Mouse (Mus musculus): ENCODE data around the gene Zbtb20. TPM values are rescaled to one million over a fixed set of nuclear protein-coding genes. Genes with fewer than 3 reads are reported as not detected.

The Zbtb20 gene
- total and polyA plus RNA-seq, 2 experiments from 2014 or later: 19.8 to 45.8 TPM

GRCm38 (mm10) chr16:43330206-43330605 lies 454.5 kb downstream of the Zbtb20 start:
- Histone ChIP-seq H3K27ac (ENCODE audit: low read depth) (no peak overlapping the region), H3K36me3 (replicated peaks; ENCODE audit: control insufficient read depth, insufficient read depth, low read length) (no peaks in the 10 kb centered on the region), H3K4me2 (ENCODE audit: low read depth, low read length) (no peak overlapping the region), H3K9ac (replicated peaks; ENCODE audit: low read depth, low read length) (no peak overlapping the region), H3K4me1 (ENCODE audit: control insufficient read depth, insufficient read depth) (peaks cover 12% of the 10 kb centered on the region; the same call in 1 of the 2 replicates), H3K9me3 (replicated peaks; ENCODE audit: control insufficient read depth, low read length) (no peaks in the 10 kb centered on the region), H3K4me3 (ENCODE audit: low read depth, low read length) (no peak overlapping the region), H3K27me3 (ENCODE audit: control insufficient read depth, insufficient read depth, low read length) (no peaks in the 10 kb centered on the region)
- WGBS: 93% methylated on average over 3 of the region's 3 CpGs
- DNase-seq (ENCODE audit: low spot score) (no peak), ATAC-seq (ENCODE audit: insufficient read depth, low read depth) (no peak)
- no peak for TF ChIP-seq CTCF (IDR thresholded peaks at IDR 0.05; ENCODE audit: low read depth)
- no peak for TF ChIP-seq EP300 (IDR thresholded peaks at IDR 0.05; ENCODE audit: low read depth)

DNA sequence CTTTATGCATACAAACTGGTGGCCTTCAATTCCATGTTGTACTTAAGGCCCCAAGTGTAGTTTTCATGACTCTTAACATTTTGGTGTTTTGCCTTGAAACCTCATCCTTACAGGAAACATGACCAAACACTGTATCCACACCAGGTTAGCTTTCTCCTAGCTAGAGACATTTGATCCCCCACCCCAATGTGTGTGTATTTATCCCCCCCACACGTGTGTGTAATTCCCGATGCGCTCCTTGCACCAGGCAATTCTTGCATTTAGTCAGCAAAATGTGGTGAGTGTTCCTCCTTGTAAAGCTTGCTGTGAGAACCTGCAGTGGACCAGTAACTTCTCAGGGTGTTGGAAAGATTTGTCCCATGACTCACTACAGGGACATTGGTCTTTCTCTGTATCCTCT lies 455.8 kb downstream of the Zbtb20 start:
- TF ChIP-seq CTCF (IDR thresholded peaks at IDR 0.05; ENCODE audit: low read depth) (no peak), EP300 (IDR thresholded peaks at IDR 0.05; ENCODE audit: low read depth) (no peak)
- DNase-seq (ENCODE audit: low spot score): no peak

DNA sequence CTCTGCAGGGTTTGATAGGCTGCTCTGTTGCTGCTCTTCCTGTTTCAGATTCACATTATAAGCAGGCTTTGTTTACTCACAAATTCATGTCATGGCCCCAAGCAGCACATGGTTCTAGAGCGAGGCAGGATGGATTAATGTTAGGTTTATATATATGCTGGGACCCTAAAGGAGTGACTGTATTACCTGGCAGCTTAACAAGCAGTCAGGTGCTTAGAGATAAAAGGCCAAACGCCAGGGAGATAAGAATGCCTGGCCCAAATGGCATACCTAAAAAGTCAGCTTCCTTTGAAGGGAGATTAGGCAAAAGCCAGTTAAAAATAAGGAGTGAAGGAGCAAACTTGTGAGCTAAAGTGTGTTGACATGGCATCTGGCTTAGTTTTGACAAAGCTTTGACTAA lies 457.1 kb downstream of the Zbtb20 start:
- TF ChIP-seq CTCF (IDR thresholded peaks at IDR 0.05; ENCODE audit: low read depth) (no peak), EP300 (IDR thresholded peaks at IDR 0.05; ENCODE audit: low read depth) (no peak)

More for the DNA sequence above, 455.8 kb downstream of the Zbtb20 start:
- no peak for ATAC-seq (ENCODE audit: insufficient read depth, low read depth)
- Histone ChIP-seq H3K9ac (replicated peaks; ENCODE audit: low read depth, low read length) (no peak overlapping the region), H3K9me3 (replicated peaks; ENCODE audit: control insufficient read depth, low read length) (no peaks in the 10 kb centered on the region), H3K4me2 (ENCODE audit: low read depth, low read length) (no peak overlapping the region), H3K27me3 (ENCODE audit: control insufficient read depth, insufficient read depth, low read length) (no peaks in the 10 kb centered on the region), H3K4me3 (ENCODE audit: low read depth, low read length) (no peak overlapping the region), H3K27ac (ENCODE audit: low read depth) (no peak overlapping the region), H3K4me1 (ENCODE audit: control insufficient read depth, insufficient read depth) (peaks cover 12% of the 10 kb centered on the region; the same call in 1 of the 2 replicates), H3K36me3 (replicated peaks; ENCODE audit: control insufficient read depth, insufficient read depth, low read length) (no peaks in the 10 kb centered on the region)
- 81% methylated on average over 3 of the region's 3 CpGs for WGBS

GRCm38 (mm10) chr16:43333265-43333664 lies 457.6 kb downstream of the Zbtb20 start:
- Histone ChIP-seq H3K27ac (ENCODE audit: low read depth) (no peak overlapping the region), H3K36me3 (replicated peaks; ENCODE audit: control insufficient read depth, insufficient read depth, low read length) (no peaks in the 10 kb centered on the region), H3K4me3 (ENCODE audit: low read depth, low read length) (no peak overlapping the region), H3K9me3 (replicated peaks; ENCODE audit: control insufficient read depth, low read length) (no peaks in the 10 kb centered on the region), H3K4me2 (ENCODE audit: low read depth, low read length) (no peak overlapping the region), H3K27me3 (ENCODE audit: control insufficient read depth, insufficient read depth, low read length) (no peaks in the 10 kb centered on the region), H3K9ac (replicated peaks; ENCODE audit: low read depth, low read length) (no peak overlapping the region), H3K4me1 (ENCODE audit: control insufficient read depth, insufficient read depth) (peaks cover 12% of the 10 kb centered on the region; the same call in 1 of the 2 replicates)
- 69% methylated on average over 1 of the region's 1 CpGs for WGBS
- ATAC-seq (ENCODE audit: insufficient read depth, low read depth) (no peak), DNase-seq (ENCODE audit: low spot score) (no peak)
- TF ChIP-seq EP300 (IDR thresholded peaks at IDR 0.05; ENCODE audit: low read depth): no peak
- no peak for TF ChIP-seq CTCF (IDR thresholded peaks at IDR 0.05; ENCODE audit: low read depth)

More for the DNA sequence above, 457.1 kb downstream of the Zbtb20 start:
- H3K27me3 ChIP-seq (ENCODE audit: control insufficient read depth, insufficient read depth, low read length): no peaks in the 10 kb centered on the region
- H3K27ac ChIP-seq (ENCODE audit: low read depth): no peak overlapping the region
- H3K4me1 ChIP-seq (ENCODE audit: control insufficient read depth, insufficient read depth): peaks cover 12% of the 10 kb centered on the region; the same call in 1 of the 2 replicates
- no peak overlapping the region for H3K4me3 ChIP-seq (ENCODE audit: low read depth, low read length)
- H3K9ac ChIP-seq (replicated peaks; ENCODE audit: low read depth, low read length): no peak overlapping the region
- H3K4me2 ChIP-seq (ENCODE audit: low read depth, low read length): no peak overlapping the region
- DNase-seq (ENCODE audit: low spot score) (no peak), ATAC-seq (ENCODE audit: insufficient read depth, low read depth) (no peak)
- WGBS: 34% methylated on average over 2 of the region's 2 CpGs
- no peaks in the 10 kb centered on the region for H3K9me3 ChIP-seq (replicated peaks; ENCODE audit: control insufficient read depth, low read length)
- no peaks in the 10 kb centered on the region for H3K36me3 ChIP-seq (replicated peaks; ENCODE audit: control insufficient read depth, insufficient read depth, low read length)

GRCm38 (mm10) chr16:43334411-43335150 lies 458.9 kb downstream of the Zbtb20 start:
- H3K27me3 ChIP-seq (ENCODE audit: control insufficient read depth, insufficient read depth, low read length): no peaks in the 10 kb centered on the region
- TF ChIP-seq CTCF (IDR thresholded peaks at IDR 0.05; ENCODE audit: low read depth) (no peak), EP300 (IDR thresholded peaks at IDR 0.05; ENCODE audit: low read depth) (no peak)
- peak; percentile 30; the same call in 1 of the 2 replicates for ATAC-seq (ENCODE audit: insufficient read depth, low read depth)
- H3K4me1 ChIP-seq (ENCODE audit: control insufficient read depth, insufficient read depth): peaks cover 17% of the 10 kb centered on the region; the same call in 1 of the 2 replicates
- peak; percentile 54 for DNase-seq (ENCODE audit: low spot score)
- peak overlapping the region; percentile 49 for H3K4me2 ChIP-seq (ENCODE audit: low read depth, low read length)
- no peak overlapping the region for H3K4me3 ChIP-seq (ENCODE audit: low read depth, low read length)
- no peaks in the 10 kb centered on the region for H3K9me3 ChIP-seq (replicated peaks; ENCODE audit: control insufficient read depth, low read length)
- H3K27ac ChIP-seq (ENCODE audit: low read depth): peak overlapping the region; percentile 83
- H3K9ac ChIP-seq (replicated peaks; ENCODE audit: low read depth, low read length): peak overlapping the region; percentile 8; the same call in 1 of the 2 replicates
- WGBS: 26% methylated on average over 11 of the region's 11 CpGs
- H3K36me3 ChIP-seq (replicated peaks; ENCODE audit: control insufficient read depth, insufficient read depth, low read length): no peaks in the 10 kb centered on the region

Data from heart, postnatal 0 days (tissue).